Mouse (Mus musculus) forebrain, embryonic 16.5 days (tissue): ENCODE results near the gene Atp2b1. TPM values are rescaled to one million over a fixed set of nuclear protein-coding genes. Genes with fewer than 3 reads are reported as not detected.

Experiments used
- ATAC-seq: fragments of 200-750 bp; cut with Nextera tagmentation; 2 replicates; pipeline ENCODE4 v1.8.0; 2017; ENCODE audit warnings: mild to moderate bottlenecking, moderate library complexity
- H3K27ac ChIP-seq: fragments of 300-500 bp; sonication (generic); 2 replicates; pipeline ENCODE4 v1.5.1; 2014; ENCODE audit warnings: low read length, control low read depth
- H3K27me3 ChIP-seq: fragments of 300-500 bp; sonication (generic); replicated peaks from 2 replicates; pipeline ENCODE4 v1.6.1; 2014; ENCODE audit warnings: low read length; ENCODE audit not compliant: control insufficient read depth, insufficient read depth
- H3K36me3 ChIP-seq: fragments of 300-500 bp; sonication (generic); 2 replicates; pipeline ENCODE4 v1.6.1; 2014; ENCODE audit not compliant: control insufficient read depth, insufficient read depth
- H3K4me1 ChIP-seq: fragments of 300-500 bp; sonication (generic); replicated peaks from 2 replicates; pipeline ENCODE4 v1.6.1; 2014; ENCODE audit warnings: low read length; ENCODE audit not compliant: control insufficient read depth, insufficient read depth
- H3K4me2 ChIP-seq: fragments of 300-500 bp; sonication (generic); 2 replicates; pipeline ENCODE4 v1.6.1; 2014; ENCODE audit warnings: mild to moderate bottlenecking, low read length, control low read depth
- H3K4me3 ChIP-seq: fragments of 300-500 bp; sonication (generic); replicated peaks from 2 replicates; pipeline ENCODE4 v1.5.1; 2014; ENCODE audit warnings: mild to moderate bottlenecking, low read length, control low read depth
- H3K9ac ChIP-seq: fragments of 300-500 bp; sonication (generic); replicated peaks from 2 replicates; pipeline ENCODE4 v1.6.1; 2014; ENCODE audit warnings: low read depth, low read length, control low read depth
- H3K9me3 ChIP-seq: fragments of 300-500 bp; sonication (generic); 2 replicates; pipeline ENCODE4 v1.6.1; 2016; ENCODE audit warnings: low read length; ENCODE audit not compliant: control insufficient read depth
- WGBS: fragments of 180-500 bp; shearing (Covaris S2); extraction: QIAGEN DNeasy Blood & Tissue Kit; methylation state at CpG from one replicate; pipeline ENCODE4 v1.1.7; 2014; 5-methylcytosine and 5-hydroxymethylcytosine counted together
- polyA plus RNA-seq: library from polyadenylated mRNA; unstranded; fragments of >200 nt; fragmentation: Nextera tagmentation; extraction: Ambion mirVana; gene quantifications from 2 replicates; pipeline ENCODE4 v1.2.1, GENCODE M21; 2015

The Atp2b1 gene
- polyA plus RNA-seq, 1 experiment from 2014 or later = 200 TPM

- WGBS = 96% methylated on average over 4 of the region's 4 CpGs
- Histone ChIP-seq H3K9me3 (no peaks in the 10 kb centered on the region), H3K4me2 (no peak overlapping the region), H3K27ac (no peak overlapping the region), H3K4me3 (no peak overlapping the region), H3K4me1 (peaks cover 11% of the 10 kb centered on the region), H3K36me3 (no peaks in the 10 kb centered on the region), H3K27me3 (no peaks in the 10 kb centered on the region), H3K9ac (no peak overlapping the region)
- no peak for ATAC-seq
Measured at GRCm38 (mm10) chr10:98940137-98940536, 25.9 kb downstream of the Atp2b1 start.

DNA sequence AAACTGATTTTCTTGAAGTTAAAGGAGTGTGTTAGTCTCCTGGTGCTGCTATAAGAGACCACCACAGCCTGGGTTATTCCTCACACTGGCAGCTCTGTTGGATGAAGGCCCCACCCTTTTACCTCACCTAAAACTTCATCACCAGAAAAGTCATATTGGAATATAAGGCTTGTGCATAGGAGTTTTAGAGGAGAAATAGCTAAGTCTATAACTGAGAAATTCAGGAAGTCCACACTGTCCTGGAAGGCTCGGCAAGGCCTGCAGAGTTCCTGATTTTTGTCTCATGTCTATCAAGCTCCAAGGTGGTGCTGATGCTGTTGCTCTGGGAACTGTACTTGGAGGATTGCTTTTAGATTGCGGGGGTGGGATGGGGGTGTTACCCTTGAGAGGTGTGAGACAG lies 26.6 kb downstream of the Atp2b1 start:
- 97% methylated on average over 2 of the region's 2 CpGs for WGBS
- ATAC-seq = no peak
- no peaks in the 10 kb centered on the region for H3K36me3 ChIP-seq

DNA sequence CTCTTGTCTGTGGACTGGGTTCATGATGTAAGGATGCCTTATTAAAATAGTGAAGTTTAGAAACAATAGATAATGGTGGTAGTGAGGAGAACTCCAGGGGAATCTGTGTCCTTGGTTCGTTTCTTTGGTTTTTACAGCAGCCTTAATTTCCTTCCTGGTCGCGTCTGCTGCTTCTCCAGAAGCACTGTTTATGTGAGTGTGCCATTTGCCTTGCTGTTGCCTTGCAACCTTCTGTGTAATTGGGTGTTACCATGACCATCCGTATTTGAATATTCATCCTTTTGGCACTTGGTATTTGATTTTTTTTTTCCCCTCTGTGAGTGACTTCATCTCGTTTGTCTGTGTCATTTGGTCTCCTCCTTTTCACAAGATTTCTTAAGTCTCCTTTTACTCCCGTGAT lies 27.8 kb downstream of the Atp2b1 start:
- Histone ChIP-seq H3K4me2 (peak overlapping the region; percentile 7; the same call in 1 of the 2 replicates), H3K27me3 (no peaks in the 10 kb centered on the region), H3K9ac (no peak overlapping the region), H3K27ac (peak overlapping the region; percentile 42; the same call in 1 of the 2 replicates), H3K4me3 (no peak overlapping the region), H3K36me3 (no peaks in the 10 kb centered on the region), H3K9me3 (no peaks in the 10 kb centered on the region), H3K4me1 (peaks cover 12% of the 10 kb centered on the region)
- peak; percentile 52 for ATAC-seq
- WGBS = 44% methylated on average over 6 of the region's 6 CpGs

More for the DNA sequence above, 26.6 kb downstream of the Atp2b1 start:
- Histone ChIP-seq H3K27ac (no peak overlapping the region), H3K4me2 (no peak overlapping the region), H3K9me3 (no peaks in the 10 kb centered on the region), H3K4me1 (peaks cover 11% of the 10 kb centered on the region), H3K4me3 (no peak overlapping the region), H3K27me3 (no peaks in the 10 kb centered on the region), H3K9ac (no peak overlapping the region)

- Histone ChIP-seq H3K4me3 (no peak overlapping the region), H3K27me3 (no peaks in the 10 kb centered on the region), H3K9me3 (no peaks in the 10 kb centered on the region), H3K27ac (no peak overlapping the region), H3K9ac (no peak overlapping the region), H3K36me3 (no peaks in the 10 kb centered on the region), H3K4me2 (no peak overlapping the region), H3K4me1 (peaks cover 18% of the 10 kb centered on the region)
- 73% methylated on average over 8 of the region's 8 CpGs for WGBS
- no peak for ATAC-seq
Measured at GRCm38 (mm10) chr10:98942999-98943398, 28.8 kb downstream of the Atp2b1 start.

DNA sequence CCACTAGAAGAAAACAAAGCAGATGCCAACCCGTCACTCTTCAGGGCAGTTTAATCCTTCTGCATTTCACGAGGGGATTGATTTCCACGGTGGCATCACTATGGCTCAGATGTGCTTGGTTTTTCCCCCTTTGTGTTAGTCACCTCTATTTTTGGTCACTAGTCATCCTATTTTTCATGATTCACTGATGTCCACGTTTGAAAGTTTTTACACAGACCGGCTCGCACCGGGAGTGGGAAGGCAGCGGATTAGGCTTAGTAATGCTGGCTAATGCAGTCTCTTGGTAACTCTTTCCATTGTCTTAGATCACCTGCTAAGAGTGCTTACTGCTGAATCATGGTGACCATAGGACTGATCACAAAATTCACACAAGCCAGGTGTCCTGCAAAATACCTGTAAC lies 29.7 kb downstream of the Atp2b1 start:
- no peak overlapping the region for H3K4me2 ChIP-seq
- H3K9ac ChIP-seq = no peak overlapping the region
- H3K27ac ChIP-seq = no peak overlapping the region
- no peak for ATAC-seq
- H3K27me3 ChIP-seq = no peaks in the 10 kb centered on the region
- H3K36me3 ChIP-seq = no peaks in the 10 kb centered on the region
- WGBS = 56% methylated on average over 8 of the region's 8 CpGs
- H3K9me3 ChIP-seq = no peaks in the 10 kb centered on the region
- H3K4me1 ChIP-seq = peaks cover 18% of the 10 kb centered on the region
- H3K4me3 ChIP-seq = no peak overlapping the region

- ATAC-seq = no peak
- Histone ChIP-seq H3K27me3 (no peaks in the 10 kb centered on the region), H3K9me3 (no peaks in the 10 kb centered on the region), H3K4me3 (no peak overlapping the region), H3K36me3 (no peaks in the 10 kb centered on the region), H3K27ac (no peak overlapping the region), H3K4me2 (no peak overlapping the region), H3K9ac (no peak overlapping the region), H3K4me1 (peaks cover 18% of the 10 kb centered on the region)
- 56% methylated on average over 9 of the region's 9 CpGs for WGBS
Measured at GRCm38 (mm10) chr10:98946031-98946791, 32.0 kb downstream of the Atp2b1 start.

DNA sequence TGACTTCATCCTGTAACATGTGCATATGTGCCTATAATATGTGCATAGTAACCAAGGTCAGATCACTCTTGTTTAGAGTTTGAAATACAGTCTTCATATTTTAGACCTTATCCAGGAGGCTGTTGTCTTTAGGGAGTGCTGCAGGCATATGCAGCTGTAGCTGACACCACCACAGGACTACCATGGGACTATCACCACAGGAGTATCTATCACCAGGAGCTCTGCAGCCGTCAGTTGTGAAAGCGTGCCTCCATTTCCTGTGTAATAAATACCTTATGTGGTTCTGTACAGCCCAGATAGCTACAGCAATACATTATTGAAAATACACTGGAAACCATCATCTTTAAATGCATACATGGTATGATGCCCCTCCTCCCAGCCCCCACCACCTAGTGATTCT lies 33.0 kb downstream of the Atp2b1 start:
- H3K27me3 ChIP-seq = no peaks in the 10 kb centered on the region
- H3K4me3 ChIP-seq = no peak overlapping the region
- 71% methylated on average over 2 of the region's 2 CpGs for WGBS
- peaks cover 11% of the 10 kb centered on the region for H3K4me1 ChIP-seq
- no peak overlapping the region for H3K9ac ChIP-seq
- no peaks in the 10 kb centered on the region for H3K36me3 ChIP-seq
- no peak overlapping the region for H3K27ac ChIP-seq
- H3K4me2 ChIP-seq = no peak overlapping the region
- no peaks in the 10 kb centered on the region for H3K9me3 ChIP-seq
- ATAC-seq = no peak

GRCm38 (mm10) chr10:98948096-98948495 lies 33.9 kb downstream of the Atp2b1 start:
- H3K4me2 ChIP-seq = no peak overlapping the region
- H3K9ac ChIP-seq = no peak overlapping the region
- no peaks in the 10 kb centered on the region for H3K9me3 ChIP-seq
- no peaks in the 10 kb centered on the region for H3K36me3 ChIP-seq
- no peak overlapping the region for H3K27ac ChIP-seq
- H3K4me1 ChIP-seq = peaks cover 7% of the 10 kb centered on the region; the same call in 1 of the 2 replicates
- H3K4me3 ChIP-seq = no peak overlapping the region
- peak; percentile 29; the same call in 1 of the 2 replicates for ATAC-seq
- 75% methylated on average over 5 of the region's 5 CpGs for WGBS
- H3K27me3 ChIP-seq = no peaks in the 10 kb centered on the region

GRCm38 (mm10) chr10:98949750-98950149 lies 35.5 kb downstream of the Atp2b1 start:
- WGBS = 88% methylated on average over 1 of the region's 1 CpGs
- H3K36me3 ChIP-seq = no peaks in the 10 kb centered on the region
- H3K4me2 ChIP-seq = no peak overlapping the region
- no peak overlapping the region for H3K9ac ChIP-seq
- ATAC-seq = no peak
- no peak overlapping the region for H3K27ac ChIP-seq
- H3K9me3 ChIP-seq = no peaks in the 10 kb centered on the region
- no peaks in the 10 kb centered on the region for H3K27me3 ChIP-seq
- 0 out of 2 replicates have a peak, but pooled peaks cover 7% of the 10 kb centered on the region for H3K4me1 ChIP-seq
- no peak overlapping the region for H3K4me3 ChIP-seq
